In genomic region chr16:91905127-91905860, GRCm38 (mm10) we compare ENCODE assay signal across 22 mouse cellular contexts.
DNase-seq lines count a peak whose midpoint lies in the region; ATAC-seq and TF ChIP-seq lines count a peak whose summit lies in the region.
"Had no signal": no experiment of that assay in that cellular context is flagged by ENCODE, and none has a peak within 500 bp of the region (broad histone marks: within the 10 kb centered on the region; RNA-seq: fewer than 3 reads in every experiment).

No protein-coding gene starts in this region.

- no peak for DNase-seq in hindbrain, postnatal 0 days (ENCODE audit: low spot score)
- no peak for DNase-seq in hindbrain, embryonic 11.5 days (ENCODE audit: low spot score)
- DNase-seq in ES-CJ7 (ENCODE audit: low read depth, low spot score) (peak; percentile 79), MN1 (ENCODE audit: low spot score) (no peak)
- no peak for DNase-seq in ovary, postnatal 36 days (ENCODE audit: low spot score)
- DNase-seq: cerebellum, adult 2 months; cerebellum, postnatal 36 days; gastrocnemius, postnatal 36 days; kidney, adult 2 months; layer of hippocampus, postnatal 36 days; midbrain, embryonic 14.5 days; thymus, adult 2 months had no signal

- ATAC-seq in hindbrain, postnatal 0 days, result no peak
- no peak for ATAC-seq in hindbrain, embryonic 11.5 days (ENCODE audit: low FRiP score)
- ATAC-seq in megakaryocyte progenitor cell, adult 5-6 weeks (replicated peaks; ENCODE audit: poor library complexity), result peak; percentile 38

- no peak overlapping the region for H3K9ac ChIP-seq in hindbrain, postnatal 0 days (replicated peaks; ENCODE audit: low read length)
- no peak overlapping the region for H3K9ac ChIP-seq in hindbrain, embryonic 11.5 days (ENCODE audit: low read depth, low read length)
- H3K9ac ChIP-seq: heart, embryonic 15.5 days; liver, embryonic 14.5 days; lung, embryonic 15.5 days; neural tube, embryonic 13.5 days had no signal

- H3K4me1 ChIP-seq in hindbrain, postnatal 0 days (ENCODE audit: insufficient read depth, low read length), result no peaks in the 10 kb centered on the region
- H3K4me1 ChIP-seq in hindbrain, embryonic 11.5 days (replicated peaks; ENCODE audit: control insufficient read depth, insufficient read depth, low read length), result no peaks in the 10 kb centered on the region
- H3K4me1 ChIP-seq in E14TG2a.4 (replicated peaks; ENCODE audit: low read depth, low read length), result peaks cover 49% of the 10 kb centered on the region
- H3K4me1 ChIP-seq: heart, embryonic 15.5 days; lung, embryonic 15.5 days; neural tube, embryonic 13.5 days had no signal

- H3K27me3 ChIP-seq in hindbrain, postnatal 0 days (ENCODE audit: insufficient read depth, low read length), result no peaks in the 10 kb centered on the region
- no peaks in the 10 kb centered on the region for H3K27me3 ChIP-seq in hindbrain, embryonic 11.5 days (ENCODE audit: control insufficient read depth, insufficient read depth, low read length)
- peaks cover 10% of the 10 kb centered on the region for H3K27me3 ChIP-seq in E14TG2a.4 (ENCODE audit: insufficient read depth, low read length)
- H3K27me3 ChIP-seq: heart, embryonic 15.5 days; lung, embryonic 15.5 days; neural tube, embryonic 13.5 days had no signal

- H3K4me2 ChIP-seq in hindbrain, postnatal 0 days (ENCODE audit: low read depth, low read length), result no peak overlapping the region
- no peak overlapping the region for H3K4me2 ChIP-seq in hindbrain, embryonic 11.5 days (replicated peaks; ENCODE audit: low read depth, low read length)
- H3K4me2 ChIP-seq: heart, embryonic 15.5 days; lung, embryonic 15.5 days; neural tube, embryonic 13.5 days had no signal

- no peak overlapping the region for H3K4me3 ChIP-seq in hindbrain, postnatal 0 days (ENCODE audit: low read length)
- H3K4me3 ChIP-seq in hindbrain, embryonic 11.5 days (ENCODE audit: low read depth, low read length), result no peak overlapping the region
- peak overlapping the region; percentile 55 for H3K4me3 ChIP-seq in E14TG2a.4 (replicated peaks; ENCODE audit: low read length)
- H3K4me3 ChIP-seq: erythroblast, embryonic 14.5 days; heart, embryonic 15.5 days; hindbrain, embryonic 10.5 days; lung, embryonic 15.5 days; neural tube, embryonic 13.5 days had no signal

- peaks cover 5% of the 10 kb centered on the region; the same call in 1 of the 2 replicates for H3K36me3 ChIP-seq in hindbrain, postnatal 0 days (ENCODE audit: insufficient read depth, low read length)
- no peaks in the 10 kb centered on the region for H3K36me3 ChIP-seq in hindbrain, embryonic 11.5 days (ENCODE audit: control insufficient read depth, insufficient read depth, low read length)
- no peaks in the 10 kb centered on the region for H3K36me3 ChIP-seq in E14TG2a.4 (ENCODE audit: insufficient read depth, low read length)
- H3K36me3 ChIP-seq: G1E; heart, embryonic 15.5 days; lung, embryonic 15.5 days had no signal

- no peak for TF ChIP-seq CTCF in hindbrain, postnatal 0 days (IDR thresholded peaks at IDR 0.05; ENCODE audit: low read depth)
- TF ChIP-seq CTCF in E14TG2a.4 (conservative IDR thresholded peaks at IDR 0.05; ENCODE audit: low read length), result no peak

- 76% methylated on average over 11 of the region's 11 CpGs for WGBS in hindbrain, postnatal 0 days
- 84% methylated on average over 11 of the region's 11 CpGs for WGBS in hindbrain, embryonic 11.5 days

- peak overlapping the region; percentile 11; the same call in 1 of the 2 replicates for H3K27ac ChIP-seq in hindbrain, postnatal 0 days
- H3K27ac ChIP-seq in hindbrain, embryonic 11.5 days (ENCODE audit: low read depth, low read length), result no peak overlapping the region
- H3K27ac ChIP-seq: heart, embryonic 15.5 days; hindbrain, embryonic 10.5 days; liver, embryonic 14.5 days; lung, embryonic 15.5 days; macrophage; neural tube, embryonic 13.5 days had no signal

- no peaks in the 10 kb centered on the region for H3K9me3 ChIP-seq in hindbrain, postnatal 0 days (ENCODE audit: low read length)
- no peaks in the 10 kb centered on the region for H3K9me3 ChIP-seq in hindbrain, embryonic 11.5 days (ENCODE audit: control insufficient read depth, low read length)
- H3K9me3 ChIP-seq in E14TG2a.4 (ENCODE audit: low read length), result peaks cover 5% of the 10 kb centered on the region; the same call in 1 of the 2 replicates
- H3K9me3 ChIP-seq: heart, embryonic 15.5 days; hindbrain, embryonic 10.5 days; lung, embryonic 15.5 days; neural tube, embryonic 13.5 days had no signal
